Mouse (Mus musculus): ENCODE data around the gene Scrn3. TPM values are rescaled to one million over a fixed set of nuclear protein-coding genes. Genes with fewer than 3 reads are reported as not detected.
A peak's percentile ranks its signal among the peaks of the same experiment; 100 is the strongest.

The Scrn3 gene
- total RNA-seq (2022): 10 to 100 TPM; 23.6 to 30.7 (median 26.9) TPM

DNA sequence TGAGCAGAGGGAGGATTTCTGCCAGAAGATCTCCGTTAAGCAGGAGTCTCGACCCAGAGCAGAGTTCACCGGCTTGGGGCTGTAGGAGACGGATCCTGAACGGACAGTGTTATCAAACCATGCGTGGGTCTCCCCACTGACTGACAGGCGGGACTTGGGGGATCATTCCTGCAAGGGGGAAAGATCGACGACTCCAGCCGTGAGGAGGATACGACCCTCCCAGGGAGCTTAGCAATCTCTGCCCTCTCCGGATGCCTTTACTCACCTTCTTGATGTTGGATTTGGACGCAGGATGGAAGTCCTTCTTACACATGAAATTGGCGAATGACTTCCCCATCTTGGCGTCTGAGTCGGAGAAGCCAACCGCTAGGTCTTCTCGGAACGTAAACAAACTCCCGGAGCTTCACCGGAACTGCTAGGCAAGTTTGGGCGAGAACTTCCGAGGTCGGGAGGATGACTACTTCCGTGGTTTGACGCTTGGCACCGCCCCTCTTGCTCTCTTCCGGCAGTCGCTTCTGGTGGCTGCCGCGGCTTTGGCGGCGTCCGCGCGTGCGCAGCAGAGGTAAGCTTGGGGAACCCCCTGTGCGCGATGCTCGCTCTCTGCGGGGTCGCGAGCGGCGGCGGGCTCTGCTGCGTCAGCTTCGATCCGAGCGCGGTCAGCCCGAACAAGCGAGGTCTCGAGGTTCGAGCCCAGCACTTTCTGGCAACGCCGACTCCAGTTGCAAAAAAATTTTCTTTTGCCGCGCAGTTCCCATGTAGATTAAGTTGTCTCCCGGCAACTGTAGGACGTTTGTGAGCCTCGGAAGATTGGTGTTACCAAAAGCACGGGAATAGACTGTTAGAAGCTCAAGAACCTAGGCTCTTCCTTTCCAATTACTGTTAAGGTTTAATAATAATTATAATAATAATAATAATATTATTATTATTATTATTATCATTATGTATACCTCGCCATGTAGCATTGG lies at the start of gene Scrn3, which contains the start of gene Cir1:
Gene Scrn3 (plus strand): TSS at position 450 of the 965 bp plus-strand sequence.
Gene Cir1 (minus strand): TSS at position 550 of the 965 bp plus-strand sequence.
- peak; percentile 92 to 93 for DNase-seq (ENCODE audit: low spot score in 2 of 2)

- no peak for DNase-seq (ENCODE audit: low spot score in 2 of 2)
Measured at GRCm38 (mm10) chr2:73263172-73263765, 49.1 kb upstream of the Scrn3 start.

GRCm38 (mm10) chr2:73263794-73264610 lies 48.4 kb upstream of the Scrn3 start:
- DNase-seq (ENCODE audit: low spot score in 2 of 2): no peak

GRCm38 (mm10) chr2:73264611-73265195 lies 47.7 kb upstream of the Scrn3 start:
- no peak for DNase-seq (ENCODE audit: low spot score in 2 of 2)

- DNase-seq (ENCODE audit: low spot score in 2 of 2): no peak
Measured at GRCm38 (mm10) chr2:73266011-73266410, 46.4 kb upstream of the Scrn3 start.

GRCm38 (mm10) chr2:73266623-73267022 lies 45.8 kb upstream of the Scrn3 start:
- DNase-seq (ENCODE audit: low spot score in 2 of 2): no peak

- no peak for DNase-seq (ENCODE audit: low spot score in 2 of 2)
Measured at GRCm38 (mm10) chr2:73267231-73267630, 45.2 kb upstream of the Scrn3 start.

GRCm38 (mm10) chr2:73267818-73268217 lies 44.6 kb upstream of the Scrn3 start:
- no peak for DNase-seq (ENCODE audit: low spot score in 2 of 2)

DNA sequence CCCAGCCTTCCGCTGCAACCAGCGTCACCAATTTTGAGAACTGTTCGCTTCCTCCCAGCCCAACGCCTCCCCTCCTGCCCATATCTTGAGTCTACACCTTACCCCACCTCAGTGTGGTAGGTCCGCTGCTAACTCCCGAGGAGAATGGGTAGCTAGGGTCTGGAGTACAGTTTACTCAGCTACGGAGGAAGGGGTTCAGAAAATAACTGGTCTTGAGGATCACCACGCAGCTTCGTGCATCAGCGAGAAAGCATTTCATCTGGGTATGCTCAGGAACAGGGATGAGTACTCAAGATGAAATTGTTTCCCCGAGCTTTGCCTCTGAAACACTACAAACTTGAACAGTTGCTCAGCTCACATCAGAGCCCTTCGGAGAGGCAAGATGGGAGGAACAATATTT lies 44.1 kb upstream of the Scrn3 start:
- no peak for DNase-seq (ENCODE audit: low spot score in 2 of 2)

DNA sequence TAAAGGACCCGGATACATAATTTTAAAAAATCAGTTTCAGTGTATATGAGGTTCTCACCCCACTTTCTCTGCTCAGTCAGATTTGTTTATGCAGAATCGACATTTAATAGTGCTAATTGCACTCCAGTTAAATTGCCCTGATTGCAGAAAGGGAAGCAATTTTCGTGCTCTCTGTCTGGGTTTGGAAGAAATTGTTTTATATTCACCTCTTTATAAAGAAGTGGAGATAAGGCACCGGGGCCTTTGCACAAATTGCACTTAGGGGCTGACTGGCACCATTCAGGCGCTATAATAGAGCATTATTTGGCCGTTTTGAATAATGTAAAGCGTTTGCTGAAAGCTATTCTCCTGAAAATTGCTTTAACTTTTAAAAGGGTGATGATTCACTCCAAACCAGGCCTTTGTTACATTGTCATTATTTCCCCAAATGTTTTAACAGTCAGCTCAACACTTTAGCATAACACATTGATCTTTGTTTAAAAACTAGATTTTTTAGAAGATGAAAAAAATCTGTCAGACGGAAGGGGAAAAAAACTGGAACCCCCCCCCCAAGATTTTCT lies 43.5 kb upstream of the Scrn3 start:
- no peak for DNase-seq (ENCODE audit: low spot score in 2 of 2)

DNA sequence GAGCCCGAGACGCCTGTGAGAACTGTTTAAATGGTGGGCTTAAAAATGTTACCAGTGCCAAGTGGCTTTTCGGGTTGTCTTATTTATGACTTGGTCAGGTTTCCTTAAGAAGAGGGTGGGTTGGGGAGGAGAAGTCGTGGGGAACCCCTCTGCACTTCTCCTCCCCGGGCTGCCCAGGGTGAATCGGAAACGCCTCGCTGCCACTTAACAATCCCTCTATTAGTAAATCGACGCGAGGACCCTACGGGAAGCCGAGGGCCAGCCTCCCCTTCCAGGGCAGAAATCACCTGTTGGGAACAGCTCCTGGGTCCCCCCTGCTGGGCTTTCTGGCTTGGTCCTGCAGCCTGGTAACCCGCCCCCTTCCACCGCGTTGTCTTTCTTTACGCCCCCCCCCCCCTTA lies 42.7 kb upstream of the Scrn3 start:
- no peak for DNase-seq (ENCODE audit: low spot score in 2 of 2)

GRCm38 (mm10) chr2:73270071-73270592 lies 42.3 kb upstream of the Scrn3 start:
- no peak for DNase-seq (ENCODE audit: low spot score in 2 of 2)

GRCm38 (mm10) chr2:73270593-73271458 lies 41.6 kb upstream of the Scrn3 start:
- no peak for DNase-seq (ENCODE audit: low spot score in 2 of 2)

DNA sequence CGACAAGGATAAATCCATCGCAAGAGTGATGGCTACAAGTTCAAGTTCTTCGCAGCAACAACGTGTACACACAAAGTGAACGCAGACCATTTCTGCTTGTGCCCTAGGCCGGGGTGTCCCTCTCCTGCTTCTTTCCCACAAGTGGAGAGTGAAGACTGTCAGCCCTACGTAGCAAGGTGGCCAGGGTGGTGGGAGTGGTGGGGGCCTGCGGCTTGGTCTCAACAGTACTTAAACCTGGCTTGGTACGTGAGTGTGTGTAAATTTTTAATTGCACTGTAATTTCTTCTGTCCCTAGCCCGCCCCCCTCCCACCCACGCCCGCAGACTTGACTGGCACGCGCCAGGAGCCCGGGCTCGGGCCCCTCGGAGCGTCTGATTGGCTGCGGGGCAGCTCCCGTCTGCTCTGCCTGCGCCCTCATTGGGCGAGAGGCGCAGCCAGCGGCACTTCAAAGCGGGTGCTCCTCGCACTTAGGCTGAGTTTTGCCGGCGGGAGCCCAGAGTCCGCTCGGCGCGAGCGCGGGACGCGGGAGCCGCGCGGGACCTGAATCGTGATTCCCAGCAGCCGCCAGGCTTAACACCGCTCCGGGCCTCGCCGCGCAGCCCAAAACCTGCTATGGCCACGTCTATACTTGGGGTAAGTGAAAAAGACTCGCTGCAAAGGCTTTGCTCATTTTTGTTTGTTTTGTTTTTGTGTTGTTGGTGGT lies 40.8 kb upstream of the Scrn3 start, which contains the start of gene Sp9:
Gene Sp9 (plus strand): TSS at position 467 of the 703 bp plus-strand sequence.
- no peak for DNase-seq (ENCODE audit: low spot score in 2 of 2)

DNA sequence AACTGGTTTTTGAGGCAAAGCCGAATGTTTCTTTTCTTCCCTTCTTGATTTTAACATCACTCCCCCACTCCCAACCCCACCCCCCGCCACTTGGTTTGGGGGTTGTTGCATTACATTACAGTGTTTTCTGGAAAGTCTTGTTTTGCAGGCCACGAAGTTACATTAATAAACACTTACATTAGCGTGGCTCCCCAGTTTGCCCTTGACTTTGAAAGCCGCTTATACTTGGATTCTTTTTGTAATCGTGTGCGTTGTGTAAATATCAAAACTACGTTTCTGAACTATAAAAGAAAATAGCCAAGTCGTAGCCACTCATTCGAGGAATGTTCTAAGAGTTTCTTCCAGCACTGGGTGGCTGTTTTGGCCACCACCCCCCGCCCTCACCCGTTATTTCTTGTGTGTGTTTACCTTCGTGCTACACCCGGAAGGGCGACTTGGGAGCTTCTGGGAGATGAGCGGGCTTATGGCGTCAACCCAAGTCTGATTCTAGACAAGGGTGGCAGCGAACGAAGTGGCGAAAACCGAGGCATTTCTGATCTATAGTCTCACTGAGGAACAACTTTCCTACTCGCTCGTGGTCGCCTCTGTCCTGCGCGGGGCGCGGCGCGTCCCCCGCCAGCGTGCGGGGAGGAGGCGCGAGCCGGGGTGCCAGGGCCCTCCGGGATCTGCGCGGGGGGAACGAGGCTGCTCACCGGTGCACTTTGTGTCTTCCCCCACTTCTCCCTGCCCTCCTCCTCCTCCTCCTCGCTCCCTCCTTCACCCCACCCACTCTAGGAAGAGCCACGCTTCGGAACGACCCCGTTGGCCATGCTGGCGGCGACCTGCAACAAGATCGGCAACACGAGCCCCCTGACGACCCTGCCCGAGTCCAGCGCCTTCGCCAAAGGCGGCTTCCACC lies 39.8 kb upstream of the Scrn3 start:
- DNase-seq (ENCODE audit: low spot score in 2 of 2): no peak

- no peak for DNase-seq (ENCODE audit: low spot score in 2 of 2)
Measured at GRCm38 (mm10) chr2:73273249-73274118, 38.9 kb upstream of the Scrn3 start.

Measured in layer of hippocampus, adult 8-10 months (tissue).